Mouse (Mus musculus) frontal cortex, postnatal 10 days (tissue): Measurements from ENCODE around the gene Eif5a2.

Experiments used
- DNase-seq, 2 experiments: peaks; one replicate each; pipeline ENCODE4 v3.0.0; 2022; ENCODE audit warnings: low spot score in 2 of 2, mixed read lengths in 1 of 2

The Eif5a2 gene

GRCm38 (mm10) chr3:28808039-28808643, 27.1 kb downstream of the Eif5a2 start:
- no peak for DNase-seq

GRCm38 (mm10) chr3:28811441-28811840, 30.4 kb downstream of the Eif5a2 start:
- DNase-seq: no peak

GRCm38 (mm10) chr3:28814361-28814760, 33.3 kb downstream of the Eif5a2 start:
- no peak for DNase-seq

GRCm38 (mm10) chr3:28816010-28816540, 35.0 kb downstream of the Eif5a2 start:
- DNase-seq: no peak

DNA sequence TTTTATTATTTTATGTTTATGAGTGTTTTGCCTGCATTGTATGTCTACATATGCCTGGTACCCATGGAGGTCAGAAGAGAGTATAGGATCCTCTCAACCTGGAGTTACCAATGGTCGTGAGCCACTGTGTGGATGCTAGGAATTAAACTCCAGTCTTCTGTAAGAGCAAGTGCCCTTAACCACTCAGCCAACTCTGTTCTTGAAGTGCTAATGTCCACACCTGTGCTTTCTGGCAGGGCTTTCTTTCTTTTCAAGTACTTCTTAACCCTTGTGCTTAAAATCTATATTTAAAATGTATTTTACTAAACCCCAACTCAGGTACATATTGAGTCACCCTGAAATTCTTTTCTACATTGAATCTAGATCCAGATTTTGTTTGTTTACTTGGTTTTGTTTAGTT, 45.2 kb downstream of the Eif5a2 start:
- no peak for DNase-seq

GRCm38 (mm10) chr3:28827605-28828004, 46.5 kb downstream of the Eif5a2 start:
- no peak for DNase-seq

- DNase-seq: no peak
Measured at GRCm38 (mm10) chr3:28829454-28829853, 48.4 kb downstream of the Eif5a2 start.

DNA sequence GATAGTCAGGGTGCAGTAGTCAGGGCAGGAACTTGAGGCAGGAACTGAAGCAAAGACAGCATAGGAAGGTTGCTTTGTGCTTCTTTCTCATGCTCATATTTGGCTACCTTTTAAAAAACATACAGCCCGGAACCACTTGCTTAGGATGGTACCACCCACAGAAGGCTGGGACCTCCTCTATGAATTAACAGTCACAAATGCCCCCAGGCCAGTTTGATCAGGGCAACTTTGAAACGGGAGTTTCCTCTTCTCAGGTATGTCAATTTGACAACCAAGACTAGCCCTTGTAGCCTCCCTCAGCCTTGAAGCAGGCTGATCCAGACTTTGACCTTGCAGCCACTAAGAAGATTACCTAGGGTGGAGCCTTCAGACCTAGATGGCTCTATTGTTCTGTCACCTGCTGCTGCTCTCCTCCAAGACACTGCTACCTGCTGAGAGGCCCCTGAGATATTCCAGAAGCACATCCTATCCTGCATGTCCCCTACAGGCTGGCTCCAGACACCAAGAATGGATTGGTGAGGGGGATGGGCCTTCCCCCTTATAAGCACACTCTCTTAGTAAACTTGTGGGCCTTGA, 55.8 kb downstream of the Eif5a2 start:
- DNase-seq: no peak

DNA sequence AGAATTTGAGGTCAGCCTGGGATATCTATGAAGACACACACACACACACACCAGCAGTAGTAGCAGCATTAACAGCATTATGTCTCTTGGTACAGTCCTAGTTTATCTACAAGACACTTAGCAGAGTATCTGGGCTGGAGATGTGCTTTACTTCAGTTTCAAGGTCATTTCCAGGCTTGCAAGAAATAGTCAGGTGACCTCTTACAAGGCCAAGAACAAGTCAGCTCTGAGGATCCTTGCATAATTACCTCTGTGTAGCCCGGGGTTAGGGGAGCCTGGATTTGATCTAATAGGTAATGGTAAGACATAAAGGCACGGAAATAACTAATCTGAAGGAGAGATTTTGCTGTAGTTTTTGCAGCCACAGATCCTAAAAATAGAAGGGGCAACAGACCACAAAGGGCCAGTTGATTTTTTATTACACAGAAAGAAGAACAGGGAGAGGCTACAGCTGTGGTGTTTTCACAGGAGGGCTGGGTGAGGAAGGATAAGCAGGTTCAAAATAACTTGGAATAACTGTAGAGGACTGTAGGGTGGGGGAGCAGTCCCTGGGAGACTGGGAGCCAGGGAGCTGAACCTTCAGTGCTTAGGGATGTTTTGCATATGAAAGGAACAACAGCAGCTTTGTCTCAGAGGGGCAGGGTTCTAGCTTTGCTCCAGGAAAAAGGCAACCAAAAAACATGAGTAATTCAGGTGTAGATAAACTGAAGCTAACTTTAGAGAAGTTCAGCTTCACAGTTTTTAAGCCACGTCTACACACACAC, 61.0 kb downstream of the Eif5a2 start:
- DNase-seq: no peak

GRCm38 (mm10) chr3:28843231-28843630, 62.2 kb downstream of the Eif5a2 start:
- DNase-seq: no peak

GRCm38 (mm10) chr3:28847115-28847514, 66.0 kb downstream of the Eif5a2 start:
- no peak for DNase-seq
